Mouse (Mus musculus) yolk sac, embryonic 10.5 days (tissue): ENCODE measurements around the gene Dnajc17.
A peak's percentile ranks its signal among the peaks of the same experiment; 100 is the strongest.

ENCODE experiments used
- DNase-seq: peaks from one replicate; pipeline ENCODE4 v3.0.0-alpha.2; 2017; ENCODE audit warnings: low spot score

The Dnajc17 gene

DNA sequence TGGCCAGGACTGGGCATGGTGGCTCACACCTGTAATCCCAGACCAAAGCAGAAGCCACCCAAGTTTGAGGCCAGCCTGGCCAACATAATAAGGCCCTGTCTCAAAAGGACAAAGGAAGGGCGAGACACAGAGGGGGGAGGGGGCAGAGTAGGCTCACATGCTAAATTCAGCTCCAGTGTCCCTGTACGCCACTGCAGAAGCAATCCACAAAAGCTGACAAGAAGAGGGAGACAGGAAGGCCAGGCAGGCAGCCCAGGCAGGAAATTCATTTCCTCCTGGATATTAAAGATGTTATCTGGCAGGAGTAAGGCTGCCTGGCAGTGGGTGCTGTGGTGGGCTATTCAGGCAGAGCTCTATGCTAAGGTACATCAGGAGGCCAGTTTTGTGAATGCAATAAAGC lies 47.3 kb downstream of the Dnajc17 start:
- no peak for DNase-seq

DNA sequence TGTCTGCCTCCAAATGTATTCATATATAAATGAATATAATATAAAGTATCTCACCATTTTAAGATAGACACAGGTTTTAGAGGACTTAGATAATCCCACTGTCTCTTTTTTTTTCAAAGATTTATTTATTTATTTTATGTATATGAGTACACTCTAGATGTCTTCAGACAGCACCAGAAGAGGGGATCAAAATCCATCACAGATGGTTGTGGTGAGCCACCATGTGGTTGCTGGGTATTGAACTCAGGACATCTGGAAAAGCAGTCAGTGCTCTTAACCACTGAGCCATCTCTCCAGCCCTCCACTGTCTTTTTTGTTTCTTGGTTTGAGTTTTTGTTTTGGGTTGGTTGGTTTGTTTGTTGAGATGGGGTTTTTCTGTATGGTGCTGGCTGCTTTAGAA lies 50.8 kb downstream of the Dnajc17 start:
- no peak for DNase-seq

DNA sequence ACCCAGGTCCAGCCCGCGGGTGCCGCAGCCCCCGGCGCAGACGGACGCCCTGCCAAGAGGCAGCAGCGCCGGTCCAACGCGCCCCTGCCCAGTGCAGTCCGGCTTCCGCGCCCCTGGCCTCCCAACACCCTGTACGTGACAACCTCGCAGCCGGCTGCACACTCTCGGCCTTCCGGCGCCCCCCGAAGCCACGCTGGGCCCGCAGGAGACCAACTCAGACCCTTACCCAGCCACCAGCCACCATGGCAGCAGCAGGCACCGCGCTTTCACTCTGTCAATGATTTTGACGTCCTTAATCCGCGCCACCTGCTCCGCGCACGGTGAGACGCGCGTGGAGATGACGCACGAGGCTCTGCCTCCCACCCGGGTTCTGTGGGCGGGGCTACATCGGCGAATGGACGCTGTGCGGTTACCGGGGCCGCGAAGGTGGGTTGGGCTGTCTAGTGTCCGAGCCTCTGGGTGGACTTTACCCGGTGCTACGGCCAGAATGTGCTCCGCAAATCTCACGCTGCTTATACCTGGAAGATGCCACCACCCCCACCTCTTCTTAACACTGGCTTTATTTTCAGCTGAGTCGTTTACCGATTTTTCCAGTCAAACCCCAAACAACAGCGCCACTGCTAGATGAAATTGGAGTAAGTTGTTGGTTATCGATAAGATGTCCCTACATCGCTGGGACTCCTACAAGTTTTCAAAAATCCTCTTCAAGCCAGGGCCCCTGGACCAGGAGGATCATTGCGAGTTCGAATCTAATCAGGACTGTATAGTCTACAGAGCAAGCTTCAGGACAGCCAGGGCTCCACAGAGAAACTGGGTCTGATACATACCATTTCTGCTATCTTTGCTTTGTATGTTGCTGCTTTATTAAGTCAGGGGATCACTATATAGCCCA lies 51.7 kb downstream of the Dnajc17 start, which contains the start of gene Rmdn3:
Gene Rmdn3 (minus strand): TSS at position 354 of the 892 bp plus-strand sequence.
- peak; percentile 92 for DNase-seq

DNA sequence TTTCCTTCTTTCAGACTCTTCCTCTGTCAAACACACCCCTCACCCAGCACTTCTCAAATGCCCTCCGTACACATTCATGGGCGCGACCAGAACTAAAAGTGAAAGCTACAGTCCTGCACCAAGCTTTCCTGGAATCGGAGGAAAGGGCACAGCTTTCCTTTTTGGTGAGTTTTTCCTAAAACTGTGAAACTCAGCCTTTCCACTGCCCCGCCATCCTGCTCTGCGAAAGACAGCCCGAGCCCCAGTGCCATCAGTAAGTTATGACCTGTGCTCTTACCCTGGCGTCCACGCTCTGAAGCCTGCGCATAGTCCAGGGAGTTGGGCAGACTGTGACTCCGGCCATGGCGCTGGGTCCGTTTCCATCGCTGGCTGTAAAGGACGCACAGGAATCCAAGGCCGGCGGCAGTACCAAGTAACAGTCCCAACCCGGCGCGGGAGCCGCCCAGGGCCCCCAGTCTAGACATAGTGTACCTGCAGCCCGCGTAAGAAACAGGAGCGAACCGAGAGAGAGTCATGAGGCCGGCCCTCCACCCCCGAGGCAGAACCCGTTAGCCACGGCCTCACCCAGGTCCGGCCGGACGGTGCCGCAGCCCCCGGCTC lies 52.4 kb downstream of the Dnajc17 start:
- no peak for DNase-seq

DNA sequence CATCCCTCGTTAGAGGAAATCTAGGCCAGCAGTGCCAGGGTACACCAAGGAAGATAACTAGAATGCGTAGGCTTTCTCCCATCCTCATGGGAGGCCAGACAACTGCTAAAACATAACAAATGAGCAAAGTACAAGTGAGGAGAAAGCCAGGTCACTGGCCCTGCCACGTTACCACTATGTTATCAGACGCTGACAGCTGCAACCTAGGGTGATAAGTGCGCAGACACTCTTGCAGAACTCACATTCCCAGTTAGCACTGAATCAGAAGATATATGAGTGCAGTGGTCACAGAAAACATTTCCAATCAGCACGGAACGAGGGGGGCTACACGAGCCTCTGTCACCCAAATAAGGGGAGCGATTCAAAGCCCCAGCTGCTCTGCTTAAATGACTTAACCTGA lies 53.2 kb downstream of the Dnajc17 start:
- peak; percentile 63 for DNase-seq

DNA sequence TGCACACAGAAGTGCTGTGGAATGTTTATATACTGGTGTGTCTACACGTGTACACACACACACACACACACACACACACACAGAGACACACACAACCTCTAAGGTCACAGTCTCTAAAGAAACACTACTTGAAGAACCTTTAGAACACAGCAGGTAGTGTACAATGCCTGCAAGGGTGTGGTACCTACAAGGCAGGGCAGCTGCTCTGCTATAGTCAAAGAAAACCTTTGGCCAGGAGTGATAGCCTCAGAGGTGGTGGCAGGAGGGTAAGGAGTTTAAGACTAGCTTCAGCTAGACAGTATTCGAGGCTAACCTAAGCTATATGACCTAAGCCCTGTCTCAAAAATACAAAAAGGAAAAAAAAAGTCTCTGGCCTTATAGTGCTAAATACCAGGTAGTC lies 53.9 kb downstream of the Dnajc17 start:
- no peak for DNase-seq

DNA sequence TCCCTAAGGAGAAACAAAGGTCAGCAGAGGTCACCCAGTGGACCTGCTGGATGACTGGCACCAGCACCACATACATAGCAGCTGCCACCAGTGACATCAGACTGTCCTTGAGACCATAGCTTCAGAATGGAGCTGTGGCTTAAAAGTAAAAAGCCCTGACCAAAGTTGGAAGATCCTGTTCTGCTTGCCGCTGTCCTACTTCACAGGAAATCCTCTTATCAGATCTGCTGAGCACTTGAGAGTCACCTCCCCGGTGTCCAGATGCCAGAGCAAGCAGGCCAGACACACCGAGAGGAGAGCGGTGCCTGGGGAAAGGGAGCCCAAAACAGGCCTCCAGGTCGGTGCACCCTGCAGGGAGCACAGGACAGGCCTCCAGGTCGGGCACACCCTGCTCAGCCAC lies 56.3 kb downstream of the Dnajc17 start:
- DNase-seq = no peak

DNA sequence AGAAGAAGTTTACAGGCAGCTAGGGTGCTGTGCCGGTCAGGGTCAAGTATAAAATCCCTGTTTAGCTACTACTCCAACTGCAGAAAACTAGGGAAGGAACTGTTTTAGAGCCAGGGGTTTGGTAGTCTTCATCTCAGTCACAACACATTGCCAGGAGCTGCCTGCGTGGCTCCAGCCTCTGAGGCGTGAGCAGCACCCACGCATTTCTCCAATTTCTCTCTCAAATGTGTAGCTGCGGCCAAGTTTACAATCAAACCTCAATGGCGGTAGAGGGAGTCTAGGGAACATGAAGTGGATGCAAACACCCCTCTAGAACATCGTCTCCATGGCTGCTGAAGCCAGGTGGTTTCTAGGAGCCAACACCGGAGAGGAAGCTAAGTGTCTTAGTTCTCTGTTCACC lies 60.8 kb downstream of the Dnajc17 start:
- DNase-seq = no peak

DNA sequence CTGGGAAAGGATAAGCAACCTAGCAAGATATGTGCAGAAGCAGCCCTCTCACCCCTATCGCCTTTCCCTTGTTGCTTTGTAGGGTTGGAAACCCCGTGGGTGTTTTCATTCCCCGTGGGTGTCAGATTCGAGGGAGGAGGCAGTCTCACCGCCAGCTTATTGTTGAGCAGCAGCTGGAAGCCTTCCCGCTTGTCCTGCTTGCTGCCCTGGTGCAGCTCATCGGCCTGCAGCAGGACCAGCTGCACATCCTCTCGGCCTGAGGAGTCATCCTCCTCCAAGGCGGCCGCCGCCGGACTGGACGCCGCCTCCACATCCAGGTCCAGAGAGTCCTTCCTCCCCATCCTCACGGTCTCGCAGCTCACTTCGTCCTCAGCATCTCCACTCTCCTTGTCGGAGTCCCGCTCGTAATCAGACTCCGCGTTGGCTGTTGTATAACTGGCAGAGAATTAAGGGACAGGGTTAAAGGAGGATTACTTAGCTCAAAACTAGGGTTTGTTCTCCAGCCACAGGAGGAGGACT lies 61.4 kb downstream of the Dnajc17 start:
- DNase-seq = no peak

DNA sequence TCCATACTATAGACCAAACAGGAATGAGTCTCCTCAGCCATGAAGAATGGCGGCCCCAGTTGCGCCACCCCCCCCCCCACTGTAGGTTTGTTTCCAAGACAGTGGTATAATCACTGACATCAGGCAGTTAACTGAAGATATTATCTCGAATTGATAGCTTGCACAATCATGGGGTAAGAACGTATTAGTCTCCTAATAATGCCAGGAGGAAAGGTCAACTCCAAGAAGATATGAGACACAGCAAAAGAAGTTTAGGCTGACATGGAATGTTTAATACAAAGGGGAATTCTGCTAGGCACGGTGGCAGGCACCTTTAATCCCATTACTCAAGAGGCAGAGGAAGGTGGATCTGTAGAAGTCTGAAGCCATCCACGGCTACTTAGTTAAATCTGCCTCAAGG lies 62.2 kb downstream of the Dnajc17 start:
- DNase-seq = no peak

DNA sequence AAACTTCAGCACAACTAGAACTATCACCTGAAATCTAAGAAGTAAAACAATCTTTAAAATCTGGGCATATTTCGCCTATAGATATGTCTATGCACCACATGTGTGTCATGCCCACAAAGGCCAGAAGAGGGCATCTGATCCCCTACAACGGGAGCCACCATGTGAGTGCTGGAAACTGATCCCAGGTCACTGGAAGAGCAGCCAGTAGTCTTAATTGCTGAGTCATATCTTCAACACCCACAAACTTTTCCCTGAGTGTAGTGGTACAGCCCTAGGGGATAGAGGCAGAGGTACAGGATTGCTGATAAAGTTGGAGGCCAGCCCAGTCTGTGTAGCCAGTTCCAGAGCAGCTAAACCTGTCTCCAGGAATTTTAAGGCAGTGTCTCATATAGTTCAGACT lies 63.4 kb downstream of the Dnajc17 start:
- no peak for DNase-seq

DNA sequence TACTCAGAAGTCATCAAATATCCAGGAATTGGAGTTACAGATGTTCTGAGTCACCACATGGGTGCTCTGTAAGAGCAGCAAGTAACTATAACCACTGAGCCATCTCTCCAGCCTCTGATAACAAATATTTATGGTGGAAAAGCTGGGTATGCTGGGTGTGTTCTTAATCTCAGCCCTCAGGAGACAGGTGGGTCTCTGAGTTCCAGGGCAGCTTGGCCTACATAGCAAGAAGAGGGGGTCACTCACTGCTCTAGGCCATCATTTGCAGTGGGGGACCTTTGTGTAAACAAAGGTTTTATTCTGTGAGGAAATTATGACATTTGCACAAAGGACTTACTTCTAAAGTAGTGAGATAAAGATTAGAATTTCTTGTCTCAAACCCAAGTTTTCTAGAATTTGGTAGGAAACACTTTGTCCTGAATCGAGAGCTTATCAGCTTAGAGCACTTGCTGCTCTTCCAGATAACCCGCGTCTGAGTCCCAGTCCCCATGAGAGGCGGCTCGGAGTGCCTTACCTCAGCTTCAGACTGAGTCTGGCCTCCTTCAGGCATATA lies 72.2 kb downstream of the Dnajc17 start:
- DNase-seq = no peak
